Mouse (Mus musculus): ENCODE results near the gene Supt16.

Supt16 gene

DNA sequence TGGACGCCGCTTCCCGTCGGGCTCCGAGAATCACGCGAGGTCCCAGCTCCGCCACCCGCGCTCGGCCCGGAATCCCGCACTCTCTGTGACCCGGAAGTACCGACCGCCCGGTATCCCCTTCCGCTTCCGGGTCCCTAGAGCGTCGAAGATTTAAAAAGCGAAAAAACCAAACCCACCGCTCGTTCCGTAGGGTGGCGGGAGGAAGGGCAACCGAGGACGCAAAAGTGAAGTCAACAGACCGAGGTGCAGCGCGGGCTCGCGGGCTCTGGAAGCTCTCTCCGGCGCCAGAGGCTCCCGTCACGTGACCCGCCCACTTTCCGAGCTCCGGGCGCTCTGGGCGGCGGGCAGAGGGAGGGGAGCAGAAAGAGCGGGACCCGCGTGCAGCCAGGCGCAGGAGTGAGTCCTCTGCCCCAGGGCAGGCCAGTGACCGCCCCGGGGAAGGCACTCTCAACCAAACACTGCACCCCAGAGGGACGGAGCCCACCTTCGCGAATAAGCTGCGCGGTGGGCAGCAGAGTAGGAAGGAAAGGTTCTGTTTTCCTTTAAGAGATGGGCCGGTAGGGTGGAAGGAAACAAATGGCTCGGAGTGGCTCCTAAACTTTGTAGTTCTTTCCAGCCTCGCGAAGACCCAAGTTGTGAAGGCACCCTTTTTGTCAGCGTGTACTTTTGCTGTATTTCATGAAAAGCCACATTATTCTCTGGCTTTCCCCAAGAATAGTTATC lies at the start of gene Supt16:
Gene Supt16 (minus strand): TSS at position 261 of the 723 bp plus-strand sequence.
- peak; percentile 92 for DNase-seq (ENCODE audit: low spot score)

GRCm38 (mm10) chr14:52246129-52246528 lies 48.9 kb upstream of the Supt16 start:
- no peak for DNase-seq (ENCODE audit: low spot score)

DNA sequence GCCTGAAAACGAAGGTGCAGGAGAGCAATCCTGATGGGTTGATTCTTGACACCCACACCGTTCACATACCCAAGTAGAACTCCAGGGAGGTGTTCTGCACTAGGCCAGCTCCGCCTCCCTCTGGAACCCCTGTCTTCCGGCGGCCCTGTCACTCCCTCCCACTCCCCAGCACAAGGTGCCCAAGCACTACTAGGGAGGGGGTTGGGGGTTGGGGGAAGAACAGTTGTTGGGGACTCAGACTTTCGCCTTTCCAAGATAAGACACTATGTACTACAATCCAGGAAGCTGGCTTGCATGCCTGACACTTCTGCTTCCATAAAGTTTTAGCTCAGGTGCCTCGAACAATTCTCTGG lies 47.5 kb upstream of the Supt16 start:
- no peak for DNase-seq (ENCODE audit: low spot score)

DNA sequence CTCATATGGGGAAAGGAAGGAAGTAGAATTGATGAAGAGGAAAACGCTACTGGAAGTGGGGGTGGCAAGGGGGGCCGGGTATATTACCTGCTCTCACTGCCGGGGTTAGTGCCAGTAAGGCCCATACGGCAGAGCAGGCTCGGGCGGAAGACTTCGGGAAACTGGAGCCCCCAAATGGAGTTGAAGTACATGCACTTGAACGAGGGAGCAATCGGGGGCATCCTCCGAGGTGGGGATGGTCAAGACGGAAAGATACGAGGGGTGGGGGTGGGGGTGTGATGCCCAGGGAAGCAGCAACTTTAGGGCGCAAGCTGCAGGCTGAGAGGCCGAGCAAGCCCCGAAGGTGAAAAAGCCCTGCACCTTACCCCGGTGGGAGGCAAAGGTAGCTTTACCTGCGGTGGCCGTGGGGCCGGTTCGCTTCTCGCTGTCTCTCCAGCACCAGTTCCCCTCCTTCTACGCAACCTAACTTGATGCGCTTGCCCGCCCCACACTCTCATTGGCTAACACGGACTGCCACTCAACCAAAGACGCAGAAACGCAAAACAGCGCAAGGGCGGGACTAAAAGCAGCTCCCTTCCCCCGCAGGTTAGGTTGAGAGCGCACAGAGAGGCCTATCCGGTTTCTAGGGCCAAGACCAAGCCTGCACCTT lies 46.9 kb upstream of the Supt16 start:
- DNase-seq (ENCODE audit: low spot score): peak; percentile 100

- DNase-seq (ENCODE audit: low spot score): no peak
These were observed 39.0 kb upstream of the Supt16 start for GRCm38 (mm10) chr14:52236216-52236615.

- DNase-seq (ENCODE audit: low spot score): no peak
These were observed 37.9 kb upstream of the Supt16 start for GRCm38 (mm10) chr14:52235165-52235564.

DNA sequence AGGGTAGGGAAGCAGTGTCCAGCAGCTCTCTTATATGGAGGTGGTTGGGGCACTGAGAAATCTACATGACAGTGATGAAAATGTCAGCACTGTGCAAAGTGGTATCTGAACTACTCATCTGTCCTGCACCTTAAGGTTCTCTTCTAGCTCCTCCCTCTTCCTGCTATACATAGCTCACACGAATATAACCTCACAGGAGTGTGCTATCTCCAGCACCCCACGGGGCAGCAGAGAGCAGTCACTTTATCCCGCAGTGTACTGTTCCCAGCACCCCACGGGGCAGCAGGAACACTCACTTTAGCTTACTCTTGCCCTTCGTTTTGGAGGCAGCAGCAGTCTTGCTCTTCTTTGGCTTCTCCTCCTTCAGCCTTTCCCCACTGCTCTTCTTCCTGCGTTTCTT lies 35.0 kb upstream of the Supt16 start:
- DNase-seq (ENCODE audit: low spot score): no peak

DNA sequence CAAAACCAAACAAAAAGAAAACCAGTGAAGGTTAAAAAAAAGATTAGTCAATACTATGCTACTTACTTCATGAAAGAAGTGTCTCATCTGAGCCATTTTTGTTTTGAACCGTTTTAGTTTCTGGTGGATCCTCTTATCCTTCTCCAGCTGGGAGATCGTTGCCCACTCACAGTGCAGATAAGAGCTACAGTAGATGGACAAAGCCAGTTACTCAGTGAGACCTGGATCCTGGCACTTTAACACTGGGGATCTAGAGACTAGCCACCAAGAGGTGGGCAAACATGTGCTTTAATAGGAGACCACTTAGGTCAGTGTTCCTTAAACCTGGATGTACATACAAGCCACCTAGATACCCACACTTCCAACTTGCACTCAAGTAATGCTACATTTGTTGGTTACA lies 28.8 kb upstream of the Supt16 start:
- DNase-seq (ENCODE audit: low spot score): no peak

DNA sequence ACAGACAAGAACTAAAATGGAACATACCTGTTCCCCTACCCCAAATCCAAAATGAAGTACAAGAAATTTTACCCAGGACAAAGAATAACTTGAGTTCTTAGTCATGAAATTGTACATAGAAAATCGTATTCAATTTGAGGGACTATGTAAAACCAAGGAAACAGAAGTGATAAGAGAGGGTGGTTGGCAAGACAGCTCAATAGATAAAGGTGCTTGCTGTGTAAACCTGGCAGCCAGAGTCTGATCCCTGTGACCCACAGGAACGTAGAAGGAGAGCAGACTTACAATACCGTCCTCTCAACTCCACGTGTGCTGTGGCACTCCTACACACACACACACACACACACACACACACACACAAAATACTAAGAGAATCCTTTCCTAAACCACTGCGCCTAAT lies 20.0 kb upstream of the Supt16 start:
- DNase-seq (ENCODE audit: low spot score): no peak

GRCm38 (mm10) chr14:52199412-52199811 lies 2.2 kb upstream of the Supt16 start:
- no peak for DNase-seq (ENCODE audit: low spot score)

DNA sequence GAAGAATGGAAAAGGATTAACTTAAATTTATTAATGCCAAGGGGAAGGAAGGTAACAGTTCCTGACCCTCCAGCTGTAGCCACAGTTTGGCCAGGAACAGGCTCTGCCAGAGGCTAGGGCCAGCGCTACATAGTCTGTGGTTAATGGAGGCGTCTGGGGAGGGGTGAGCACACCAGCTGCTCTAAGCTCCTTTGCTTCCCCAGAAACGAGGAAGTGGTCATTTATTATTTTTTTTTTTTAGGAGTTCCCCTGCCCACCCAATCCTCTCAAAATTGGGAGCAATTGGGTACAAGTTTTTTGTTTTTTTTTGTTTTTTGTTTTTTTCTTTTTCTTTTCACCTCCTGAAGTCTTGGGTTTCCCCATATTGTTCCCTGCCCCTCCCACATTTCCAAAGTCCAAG lies 925 bp upstream of the Supt16 start:
- DNase-seq (ENCODE audit: low spot score): no peak

DNA sequence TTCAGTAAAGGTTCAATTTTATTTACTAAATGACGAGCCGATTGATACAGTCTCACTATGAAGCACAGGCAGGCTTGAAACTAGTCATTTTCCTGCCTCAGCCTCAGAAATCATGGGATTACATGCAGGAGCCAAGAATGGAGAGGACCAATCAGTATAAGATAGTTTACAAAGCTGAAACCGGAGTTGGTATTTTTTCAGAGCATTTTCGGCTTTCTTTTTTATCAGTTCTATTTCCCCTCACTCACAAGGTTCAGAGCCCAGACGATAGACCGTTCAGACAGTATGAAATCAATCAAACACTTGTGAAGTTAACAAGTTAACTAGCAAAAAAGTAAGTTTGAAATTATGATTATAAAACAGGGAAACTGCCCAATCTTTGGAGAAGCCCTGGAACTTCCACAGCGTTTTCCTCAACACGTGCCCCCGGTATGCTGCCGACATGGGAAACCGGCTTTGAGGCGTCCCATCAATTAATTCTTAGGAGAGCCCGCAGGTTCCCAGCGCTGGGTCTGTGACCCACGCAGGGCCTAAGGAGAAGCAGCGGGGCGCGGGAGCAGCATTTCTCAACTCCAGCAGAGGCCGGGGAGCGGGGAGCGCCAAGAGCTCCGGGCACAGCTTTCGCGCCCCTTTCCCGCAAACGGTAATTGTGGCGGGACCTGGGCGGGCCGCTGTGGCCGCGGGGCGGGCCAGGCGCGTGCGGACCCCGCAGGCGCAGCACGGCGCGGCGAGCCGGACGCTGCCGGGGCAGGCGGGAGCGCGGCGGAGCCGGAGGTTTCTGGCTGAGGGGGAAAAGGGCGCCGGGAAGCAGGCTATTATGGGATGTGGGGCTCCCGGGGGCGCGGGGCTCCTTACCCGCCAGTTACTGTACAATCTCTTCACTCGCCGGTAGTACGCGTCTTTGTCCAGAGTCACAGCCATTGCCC lies 723 bp downstream of the Supt16 start:
- peak; percentile 50 for DNase-seq (ENCODE audit: low spot score)

- DNase-seq (ENCODE audit: low spot score): peak; percentile 82
These were observed 1.5 kb downstream of the Supt16 start for GRCm38 (mm10) chr14:52195691-52196090.

- peak; percentile 60 for DNase-seq (ENCODE audit: low spot score)
These were observed 6.4 kb downstream of the Supt16 start for GRCm38 (mm10) chr14:52190740-52191359.

GRCm38 (mm10) chr14:52189519-52189918 lies 7.7 kb downstream of the Supt16 start:
- peak; percentile 13 for DNase-seq (ENCODE audit: low spot score)

DNA sequence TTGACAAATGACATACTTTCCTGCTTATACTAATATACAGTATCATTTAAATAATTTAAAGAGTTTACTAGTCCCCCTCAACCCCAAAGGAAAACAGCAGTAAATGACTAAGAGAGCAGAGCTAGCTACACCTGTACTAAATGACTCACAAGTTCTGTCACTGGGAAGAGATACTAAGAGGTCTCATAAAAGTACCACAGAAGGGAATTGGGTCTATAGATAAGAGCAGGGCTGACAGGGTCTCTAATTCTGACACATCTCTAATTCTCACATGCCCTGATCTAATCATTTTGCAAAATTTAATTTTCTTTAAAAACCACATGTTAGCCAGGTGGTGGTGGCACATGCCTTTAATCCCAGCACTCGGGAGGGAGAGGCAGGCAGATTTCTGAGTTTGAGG lies 8.4 kb downstream of the Supt16 start:
- no peak for DNase-seq (ENCODE audit: low spot score)

DNA sequence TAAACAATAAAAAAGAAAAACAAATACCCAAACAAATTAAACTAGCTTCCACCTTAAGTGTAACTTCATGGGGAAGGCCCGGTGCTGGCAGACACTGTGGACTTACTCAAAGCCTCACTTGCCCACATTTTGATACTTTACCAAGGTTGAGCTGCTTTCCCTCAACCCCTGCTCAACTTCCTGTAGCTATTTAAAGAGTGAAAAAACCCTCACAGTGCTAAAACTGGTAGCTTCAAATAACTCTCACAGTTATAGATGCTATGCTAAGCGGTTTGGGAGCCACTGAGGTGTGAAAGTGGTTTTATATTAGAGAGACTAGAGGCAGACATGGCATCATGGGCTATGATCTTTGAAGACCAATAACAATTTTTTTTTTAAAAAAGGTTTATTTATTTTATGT lies 30.6 kb downstream of the Supt16 start:
- no peak for DNase-seq (ENCODE audit: low spot score)

GRCm38 (mm10) chr14:52160911-52161310 lies 36.3 kb downstream of the Supt16 start:
- no peak for DNase-seq (ENCODE audit: low spot score)

- no peak for DNase-seq (ENCODE audit: low spot score)
These were observed 42.2 kb downstream of the Supt16 start for GRCm38 (mm10) chr14:52155008-52155407.

GRCm38 (mm10) chr14:52152613-52153012 lies 44.6 kb downstream of the Supt16 start:
- DNase-seq (ENCODE audit: low spot score): no peak

- peak; percentile 37 for DNase-seq (ENCODE audit: low spot score)
These were observed 45.0 kb downstream of the Supt16 start for GRCm38 (mm10) chr14:52152179-52152578.

GRCm38 (mm10) chr14:52149888-52150287 lies 47.3 kb downstream of the Supt16 start:
- no peak for DNase-seq (ENCODE audit: low spot score)
